ENCODE assay signal across 16 mouse cellular contexts in genomic region chr1:63243854-63244253, GRCm38 (mm10).
"Had no signal": no experiment of that assay in that cellular context is flagged by ENCODE, and none has a peak within 500 bp of the region (broad histone marks: within the 10 kb centered on the region; RNA-seq: fewer than 3 reads in every experiment).

No protein-coding gene starts in this region.

- DNase-seq: heart, postnatal 10 days; heart, postnatal 14 days; heart, postnatal 36 days; heart, postnatal 4 days; kidney, adult 11 months; kidney, adult 18-20 months; kidney, adult 2 months; kidney, adult 8-10 months; kidney, adult 9 months; kidney, postnatal 10 days; kidney, postnatal 14 days; kidney, postnatal 25 days; kidney, postnatal 36 days; kidney, postnatal 4 days; layer of hippocampus, adult 9-11 months; layer of hippocampus, postnatal 36 days had no signal
